Mouse (Mus musculus): ENCODE results near the gene Mthfd2.

Gene Mthfd2

GRCm38 (mm10) chr6:83341387-83341786 lies 15.7 kb upstream of the Mthfd2 start:
- no peak for DNase-seq (ENCODE audit: low read depth, low spot score)

- peak; percentile 71 for DNase-seq (ENCODE audit: low read depth, low spot score)
These were observed 2.0 kb upstream of the Mthfd2 start for GRCm38 (mm10) chr6:83327591-83328190.

DNA sequence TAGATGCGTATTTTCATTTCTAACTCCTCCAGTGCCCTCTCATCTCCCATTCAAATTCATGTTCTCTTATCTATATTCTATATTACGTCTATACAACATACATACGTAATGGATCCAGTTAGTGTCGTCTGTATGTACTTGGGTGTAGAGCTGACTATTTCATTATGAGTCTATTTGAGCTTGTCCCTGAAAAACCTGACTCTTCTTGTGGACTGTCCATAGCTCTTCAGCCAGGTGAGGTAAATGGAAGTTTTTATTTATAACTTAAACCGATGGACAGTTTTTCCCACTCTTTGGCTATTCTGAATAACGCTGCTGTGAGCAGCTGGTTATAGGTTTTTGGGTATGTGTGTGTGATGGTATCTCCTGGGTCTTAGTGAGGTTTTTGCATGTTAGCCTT lies 1.1 kb upstream of the Mthfd2 start:
- no peak for DNase-seq (ENCODE audit: low read depth, low spot score)

DNA sequence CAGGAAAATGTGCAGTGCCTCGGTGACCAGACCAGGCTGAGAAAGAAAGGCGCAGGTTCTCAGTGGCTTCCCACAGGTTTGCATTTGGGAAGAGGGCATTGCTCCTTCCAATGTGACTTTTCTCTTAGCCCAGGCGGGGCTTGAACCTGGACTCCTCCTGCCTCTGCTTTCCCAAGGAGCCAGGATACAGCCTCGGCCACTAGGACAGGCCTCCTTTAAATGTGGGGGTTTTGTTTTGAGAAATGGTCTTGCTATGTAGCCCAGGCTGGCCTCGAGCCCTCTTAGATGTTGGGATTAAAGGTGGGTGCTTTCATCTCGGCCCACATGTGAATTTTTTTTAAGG lies 657 bp upstream of the Mthfd2 start:
- no peak for DNase-seq (ENCODE audit: low read depth, low spot score)

DNA sequence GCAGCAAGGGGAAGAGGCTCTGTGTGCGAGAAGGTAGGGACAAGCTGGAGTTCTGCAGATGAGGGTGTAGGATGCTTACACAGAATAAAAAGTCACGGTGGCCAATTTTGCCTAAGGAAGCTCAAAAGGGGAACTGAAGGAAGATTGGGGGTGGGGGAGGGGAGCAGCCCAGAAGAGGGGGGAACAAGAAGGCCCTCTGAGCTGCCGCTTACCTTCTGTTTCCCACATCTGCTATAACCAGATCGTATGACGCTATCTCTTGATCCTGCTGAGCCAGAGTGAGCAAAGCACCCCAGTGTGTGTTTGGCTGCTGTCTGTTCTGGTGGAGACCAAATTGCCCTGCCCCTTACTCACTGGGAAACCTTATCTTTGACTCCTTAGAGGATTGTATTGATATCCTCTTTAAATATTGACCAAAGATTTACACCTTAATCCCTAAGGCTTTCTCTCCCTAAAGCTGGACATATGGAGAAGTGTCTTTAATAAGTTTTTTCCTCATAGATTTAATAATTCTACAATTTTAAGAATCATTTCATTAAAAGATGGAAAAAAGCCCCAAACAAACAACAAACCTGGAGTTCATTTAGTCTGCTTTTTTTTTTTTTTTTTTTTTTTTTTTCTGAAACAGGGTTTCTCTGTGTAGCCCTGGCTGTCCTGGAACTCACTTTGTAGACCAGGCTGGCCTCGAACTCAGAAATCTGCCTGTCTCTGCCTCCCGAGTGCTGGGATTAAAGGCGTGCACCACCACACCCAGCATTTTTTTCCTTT lies 1.9 kb downstream of the Mthfd2 start:
- DNase-seq (ENCODE audit: low read depth, low spot score): no peak

DNA sequence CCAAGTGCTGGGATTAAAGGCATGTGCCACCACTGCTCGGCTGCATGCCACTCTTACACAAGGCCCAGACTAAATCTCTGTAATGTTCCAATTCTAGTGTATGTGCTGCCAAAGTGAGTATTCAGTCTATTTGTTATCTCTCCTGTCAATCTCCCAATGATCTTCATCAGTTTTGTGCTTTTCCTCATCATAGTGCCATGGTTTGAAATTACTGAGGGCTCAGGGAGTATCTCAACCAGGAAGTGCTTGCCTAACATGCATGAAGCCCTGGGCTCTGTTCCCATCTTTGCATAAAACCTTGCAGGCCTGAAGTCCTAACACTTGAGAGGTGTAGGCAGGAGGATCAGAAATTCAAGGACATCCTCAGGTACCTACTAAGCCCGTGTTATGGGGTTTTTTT lies 2.9 kb downstream of the Mthfd2 start:
- DNase-seq (ENCODE audit: low read depth, low spot score): no peak

- DNase-seq (ENCODE audit: low read depth, low spot score): no peak
These were observed 3.8 kb downstream of the Mthfd2 start for GRCm38 (mm10) chr6:83321927-83322326.

DNA sequence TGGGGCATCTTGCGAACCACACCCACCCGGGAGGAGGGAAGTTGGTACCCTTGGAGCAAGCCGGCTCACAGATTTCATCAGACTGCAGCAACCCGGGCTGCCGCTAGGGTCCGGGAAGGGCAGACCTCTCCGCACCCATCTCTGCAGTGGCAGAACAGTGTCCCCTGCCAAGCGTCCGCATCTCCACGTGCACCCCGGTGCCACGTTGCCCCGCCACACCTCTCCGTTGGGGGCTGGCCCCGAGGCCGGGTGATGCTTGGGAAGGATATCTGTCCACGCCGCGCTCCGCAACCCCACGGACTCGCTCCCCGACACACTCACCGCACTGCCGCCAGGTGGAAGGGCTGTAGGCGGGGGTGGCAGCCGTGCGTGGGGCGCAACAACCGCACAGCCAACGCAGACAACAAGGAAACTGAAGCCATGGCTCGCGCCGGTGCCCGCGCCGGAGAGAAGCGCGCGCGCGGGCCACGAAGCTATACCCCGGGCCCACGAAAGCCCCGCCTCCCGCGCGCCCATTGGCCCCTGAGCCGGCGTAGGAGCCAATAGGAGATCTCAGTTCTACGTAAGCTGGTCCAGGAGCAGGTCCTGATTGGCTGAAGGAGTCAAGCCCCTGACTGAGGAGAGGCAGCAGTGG lies 8.5 kb downstream of the Mthfd2 start:
- peak; percentile 96 for DNase-seq (ENCODE audit: low read depth, low spot score)

DNA sequence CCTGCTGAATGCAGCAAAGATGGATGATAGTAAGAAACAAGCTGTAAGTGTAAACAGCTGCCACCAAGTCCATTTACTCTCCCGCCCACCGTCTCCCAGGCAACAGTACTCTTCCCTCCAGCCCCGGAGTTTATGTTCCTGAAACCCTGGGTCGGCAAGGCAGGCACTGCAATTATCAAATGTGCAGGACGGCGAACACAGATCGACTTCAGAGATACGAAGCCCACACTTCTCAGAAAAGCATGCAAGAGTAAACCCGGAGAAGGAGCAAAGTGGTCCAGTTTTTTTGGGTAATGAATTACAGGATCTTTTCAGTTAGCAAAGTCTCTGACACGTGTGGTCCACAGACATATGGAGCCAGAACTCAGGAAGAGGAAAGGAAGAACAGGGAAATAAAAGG lies 9.7 kb downstream of the Mthfd2 start:
- DNase-seq (ENCODE audit: low read depth, low spot score): peak; percentile 33

- DNase-seq (ENCODE audit: low read depth, low spot score): no peak
These were observed 10.4 kb downstream of the Mthfd2 start for GRCm38 (mm10) chr6:83315293-83315692.

GRCm38 (mm10) chr6:83312514-83312913 lies 13.2 kb downstream of the Mthfd2 start:
- DNase-seq (ENCODE audit: low read depth, low spot score): no peak

DNA sequence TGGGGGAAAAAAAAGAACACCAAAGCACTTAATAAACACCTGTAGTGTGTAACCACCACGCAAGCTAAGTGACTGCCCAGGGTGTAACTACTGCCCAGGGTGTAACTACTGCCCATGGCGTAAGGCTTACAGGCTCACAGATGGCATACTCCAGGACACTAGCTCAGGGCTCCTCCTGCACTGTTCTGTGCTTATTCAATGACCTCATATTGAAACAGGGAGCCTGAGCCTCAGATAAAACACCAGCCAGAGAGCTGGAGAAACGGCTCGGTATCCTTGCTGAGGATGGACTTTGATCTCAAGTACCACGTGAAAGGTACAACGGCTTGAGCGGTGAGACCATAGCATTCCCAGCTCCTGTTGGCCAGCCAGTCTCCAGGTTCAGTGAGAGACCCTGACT lies 13.7 kb downstream of the Mthfd2 start:
- no peak for DNase-seq (ENCODE audit: low read depth, low spot score)

GRCm38 (mm10) chr6:83311206-83311605 lies 14.5 kb downstream of the Mthfd2 start:
- DNase-seq (ENCODE audit: low read depth, low spot score): no peak

DNA sequence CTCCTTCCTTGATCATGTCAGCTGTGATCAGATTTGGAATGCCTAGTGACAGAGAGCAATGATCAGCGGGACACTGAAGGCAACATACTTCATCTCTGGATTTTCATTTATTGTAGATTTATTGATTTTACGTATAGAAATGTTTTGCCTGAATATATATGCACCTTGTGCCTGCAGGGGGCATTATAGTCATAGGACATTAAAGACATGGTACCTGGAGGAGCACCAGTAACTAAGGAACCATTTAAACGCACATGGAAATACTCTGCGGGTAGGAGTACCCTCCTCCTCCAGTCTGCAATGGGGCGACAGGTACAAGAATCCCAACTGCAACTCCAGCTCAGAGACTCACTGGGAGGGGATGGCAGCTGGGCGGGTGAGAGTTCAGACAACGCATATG lies 16.7 kb downstream of the Mthfd2 start:
- no peak for DNase-seq (ENCODE audit: low read depth, low spot score)

GRCm38 (mm10) chr6:83302264-83302663 lies 23.4 kb downstream of the Mthfd2 start:
- DNase-seq (ENCODE audit: low read depth, low spot score): no peak

DNA sequence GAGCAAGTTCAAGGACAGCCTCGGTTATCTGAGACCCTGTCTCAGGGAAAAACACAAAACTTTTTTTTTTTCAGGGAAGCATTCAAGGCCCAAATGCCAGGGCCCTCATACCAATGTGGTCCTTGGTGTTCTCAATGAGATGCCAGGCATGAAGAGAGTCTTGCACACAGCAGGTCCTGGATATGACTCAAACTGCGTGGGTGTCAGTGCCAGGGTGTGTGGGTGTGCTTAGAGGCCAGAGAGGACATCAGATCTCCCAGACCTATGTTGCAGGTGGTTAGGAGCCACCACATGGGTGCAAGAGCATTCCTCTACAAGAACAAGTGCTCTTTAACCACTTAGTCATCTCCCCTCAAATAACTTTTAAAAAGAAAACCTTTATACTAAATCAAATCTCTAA lies 24.4 kb downstream of the Mthfd2 start:
- DNase-seq (ENCODE audit: low read depth, low spot score): no peak

- DNase-seq (ENCODE audit: low read depth, low spot score): no peak
These were observed 25.1 kb downstream of the Mthfd2 start for GRCm38 (mm10) chr6:83300447-83301229.

DNA sequence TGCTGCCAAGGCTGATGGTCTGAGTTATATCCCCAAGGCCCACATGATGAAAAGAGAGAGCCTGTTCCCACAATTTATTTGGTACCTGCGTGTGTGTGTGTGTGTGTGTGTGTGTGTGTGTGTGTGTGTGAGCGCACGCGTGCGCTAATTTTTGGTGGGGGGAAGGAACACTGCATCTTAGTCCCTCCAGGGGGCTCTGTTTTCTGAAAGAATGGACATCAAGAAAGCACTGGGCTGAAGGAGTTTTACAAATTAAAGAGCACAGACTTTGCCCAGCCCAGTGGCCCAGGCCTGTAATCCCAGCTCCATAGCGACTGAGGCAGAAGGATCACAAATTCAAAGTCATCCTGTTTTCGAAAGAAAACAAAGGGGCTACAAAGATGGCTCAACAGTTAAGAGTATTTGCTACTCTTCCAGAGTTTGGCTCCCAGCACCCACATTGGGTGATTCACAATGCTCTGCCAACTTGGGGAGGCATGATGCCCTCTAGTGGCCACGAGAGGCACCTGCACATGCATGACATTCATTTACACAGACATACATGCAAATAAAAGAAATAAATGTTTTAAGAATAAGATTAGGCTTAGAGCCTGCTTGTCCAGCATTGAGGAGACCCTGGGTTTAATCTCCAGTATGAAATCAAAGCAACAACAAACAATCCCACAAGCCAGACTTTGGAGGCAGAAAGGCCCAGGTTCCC lies 45.3 kb downstream of the Mthfd2 start:
- peak; percentile 85 for DNase-seq (ENCODE audit: low read depth, low spot score)

GRCm38 (mm10) chr6:83278881-83279280 lies 46.8 kb downstream of the Mthfd2 start:
- DNase-seq (ENCODE audit: low read depth, low spot score): peak; percentile 89

GRCm38 (mm10) chr6:83277151-83277550 lies 48.6 kb downstream of the Mthfd2 start:
- DNase-seq (ENCODE audit: low read depth, low spot score): peak; percentile 93

GRCm38 (mm10) chr6:83273733-83274132 lies 52.0 kb downstream of the Mthfd2 start:
- DNase-seq (ENCODE audit: low read depth, low spot score): no peak

Data from R1 (cell line).